In the genomic region with DNA sequence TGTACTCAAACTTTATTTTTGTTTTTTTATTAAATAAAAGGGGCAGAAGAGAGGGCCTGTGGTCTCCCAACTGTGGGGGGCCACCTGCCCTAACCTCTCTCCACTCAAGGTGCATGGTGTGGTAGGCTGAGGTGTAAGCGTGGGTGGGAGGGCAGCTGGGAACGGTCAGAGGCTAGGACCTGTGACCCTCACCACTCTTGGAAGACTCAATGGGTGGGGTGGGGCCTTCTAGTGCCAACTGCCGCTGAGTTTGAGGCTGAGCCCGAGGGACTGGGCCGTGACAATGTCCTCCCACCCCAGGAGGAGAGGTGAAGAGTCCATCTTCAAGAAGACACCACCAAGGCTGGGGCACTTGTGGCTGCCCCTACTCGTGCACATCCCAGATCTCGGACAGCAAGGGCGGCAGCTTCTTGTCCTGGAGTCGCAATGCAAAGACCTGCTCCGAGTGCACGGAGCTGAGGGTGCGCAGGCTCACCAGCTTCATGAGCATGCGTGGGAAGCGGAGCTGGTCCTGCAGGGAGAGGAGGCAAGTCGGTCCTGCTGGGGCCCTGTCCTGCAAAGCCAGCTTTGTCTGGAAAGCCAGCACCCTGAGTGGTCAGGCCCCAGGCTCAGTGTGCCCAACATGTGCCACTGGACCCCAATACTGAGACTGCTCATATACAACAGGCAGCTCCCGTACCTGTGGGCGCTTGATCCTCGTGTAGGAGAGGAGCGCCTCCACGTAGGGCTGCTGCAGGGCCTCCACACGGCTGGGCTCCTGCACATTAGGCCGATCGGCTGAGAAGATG, we compare ENCODE assay signal across 19 mouse cellular contexts. TPM values are rescaled to one million over a fixed set of nuclear protein-coding genes. Genes with fewer than 3 reads are reported as not detected.
DNase-seq lines count a peak whose midpoint lies in the region; ATAC-seq lines count a peak whose summit lies in the region.
"Had no signal": no experiment of that assay in that cellular context is flagged by ENCODE, and none has a peak within 500 bp of the region (broad histone marks: within the 10 kb centered on the region; RNA-seq: fewer than 3 reads in every experiment).

No protein-coding gene starts in this region.

- intact Hi-C loops in heart, postnatal 36 days (cut with DNase I): loop anchor here (1.0 to 5.0 kb wide), 4 partner anchors 27 to 303 kb away; partner anchors contain the start of genes 1700028J19Rik, 2410002F23Rik and Gm15517

- peaks cover 23% of the 10 kb centered on the region for H3K4me1 ChIP-seq in kidney, embryonic 16.5 days (ENCODE audit: insufficient read depth, low read length)

- no peak overlapping the region for H3K9ac ChIP-seq in kidney, embryonic 16.5 days (replicated peaks; ENCODE audit: low read length)
- H3K9ac ChIP-seq: embryonic facial prominence, embryonic 12.5 days; heart, embryonic 13.5 days; hindbrain, embryonic 13.5 days had no signal

- WGBS in kidney, embryonic 16.5 days: 93% methylated on average over 23 of the region's 23 CpGs

- no peak overlapping the region for H3K4me3 ChIP-seq in kidney, embryonic 16.5 days (ENCODE audit: low read length)

- peaks cover 29% of the 10 kb centered on the region for H3K36me3 ChIP-seq in kidney, embryonic 16.5 days (ENCODE audit: insufficient read depth, low read length)

- no peak overlapping the region for H3K4me2 ChIP-seq in kidney, embryonic 16.5 days (replicated peaks; ENCODE audit: low read depth, low read length)

- ATAC-seq in kidney, embryonic 16.5 days (ENCODE audit: low FRiP score, low TSS enrichment): no peak

- no peak overlapping the region for H3K27ac ChIP-seq in kidney, embryonic 16.5 days (ENCODE audit: low read length)
- H3K27ac ChIP-seq: heart, embryonic 13.5 days had no signal

- no peaks in the 10 kb centered on the region for H3K9me3 ChIP-seq in kidney, embryonic 16.5 days (ENCODE audit: low read length)
- H3K9me3 ChIP-seq: embryonic facial prominence, embryonic 12.5 days; heart, embryonic 13.5 days; hindbrain, embryonic 13.5 days had no signal

- no peaks in the 10 kb centered on the region for H3K27me3 ChIP-seq in kidney, embryonic 16.5 days (ENCODE audit: insufficient read depth, low read length)
- H3K27me3 ChIP-seq: CH12.LX; embryonic facial prominence, embryonic 12.5 days; heart, embryonic 13.5 days; hindbrain, embryonic 13.5 days had no signal

- DNase-seq in cerebellum, adult 9-11 months: peak; percentile 69
- DNase-seq in cerebellum, adult 11 months: no peak
- DNase-seq in heart, adult 11 months: peak; percentile 94
- DNase-seq in heart, postnatal 36 days: no peak
- peak; percentile 31 for DNase-seq in thymus, postnatal 14 days
- no peak for DNase-seq in thymus, postnatal 0 days (ENCODE audit: low spot score)
- DNase-seq in naive thymus-derived CD4-positive, alpha-beta T cell, adult 2 months (ENCODE audit: low read depth): peak; percentile 27
- DNase-seq: adrenal gland, adult 8-10 months; adrenal gland, postnatal 36 days; gastrocnemius, postnatal 14 days; kidney, adult 11 months had no signal

RNA-seq across cellular contexts. Expression of gene Pold1, which starts 1.2 kb away (rescaled TPM):
- 10 to 100 TPM; 11.9 to 14.0 TPM for total RNA-seq in heart, postnatal 36 days (2021)
- 104 and 118 TPM in 2 replicates for polyA plus RNA-seq in thymus, postnatal 0 days (2015; fragmentation: Nextera tagmentation; extraction: Ambion mirVana)
- 105 and 107 TPM in 2 replicates for polyA plus RNA-seq in kidney, embryonic 16.5 days (2015; fragmentation: Nextera tagmentation; extraction: Ambion mirVana)

RNA-seq across cellular contexts. Expression of gene Nr1h2, which starts 3.9 kb away (rescaled TPM):
- total RNA-seq in heart, postnatal 36 days (2021): 10 to 100 TPM; 48.2 to 50.8 TPM
- 96.9 and 101 TPM in 2 replicates for polyA plus RNA-seq in thymus, postnatal 0 days (2015; fragmentation: Nextera tagmentation; extraction: Ambion mirVana)
- 93.1 and 94.3 TPM in 2 replicates for polyA plus RNA-seq in kidney, embryonic 16.5 days (2015; fragmentation: Nextera tagmentation; extraction: Ambion mirVana)

RNA-seq across cellular contexts. Expression of gene Spib, which starts 17.9 kb away (rescaled TPM):
- under 1 TPM; 0.31 to 0.51 TPM for total RNA-seq in heart, postnatal 36 days (2021)
- 16.3 and 17.7 TPM in 2 replicates for polyA plus RNA-seq in thymus, postnatal 0 days (2015; fragmentation: Nextera tagmentation; extraction: Ambion mirVana)
- polyA plus RNA-seq in kidney, embryonic 16.5 days (2015; fragmentation: Nextera tagmentation; extraction: Ambion mirVana): 0.10 and 0.11 TPM in 2 replicates
- total RNA-seq: hematopoietic stem cell, adult 5-6 weeks had no signal
- polyA plus RNA-seq: embryonic facial prominence, embryonic 12.5 days; forebrain, embryonic 14.5 days; hindbrain, embryonic 13.5 days; hindbrain, postnatal 0 days had no signal

RNA-seq across cellular contexts. Expression of gene Napsa, which starts 22.4 kb away (rescaled TPM):
- under 1 TPM; 0.43 to 0.78 TPM for total RNA-seq in heart, postnatal 36 days (2021)
- polyA plus RNA-seq in thymus, postnatal 0 days (2015; fragmentation: Nextera tagmentation; extraction: Ambion mirVana): 11.1 and 11.3 TPM in 2 replicates
- polyA plus RNA-seq in kidney, embryonic 16.5 days (2015; fragmentation: Nextera tagmentation; extraction: Ambion mirVana): 70.0 and 83.8 TPM in 2 replicates
- total RNA-seq: gastrocnemius, postnatal 14 days; hindbrain, postnatal 0 days had no signal

RNA-seq across cellular contexts. Expression of gene Mybpc2, which starts 25.4 kb away (rescaled TPM):
- total RNA-seq in heart, postnatal 36 days (2021): 10 to 100 TPM; 16.5 to 20.1 TPM
- 0.55 TPM in 2 replicates for polyA plus RNA-seq in thymus, postnatal 0 days (2015; fragmentation: Nextera tagmentation; extraction: Ambion mirVana)
- polyA plus RNA-seq in kidney, embryonic 16.5 days (2015; fragmentation: Nextera tagmentation; extraction: Ambion mirVana): 0.12 and 0.14 TPM in 2 replicates
- total RNA-seq: adrenal gland, postnatal 36 days; hematopoietic stem cell, adult 5-6 weeks had no signal

Comparison
In these comparisons a context has a peak if more than half of its experiments do, and no peak if none do; other contexts are left out.
1. DNase-seq: peak in cerebellum, adult 9-11 months (single experiment), heart, adult 11 months (single experiment), thymus, postnatal 14 days (single experiment) and naive thymus-derived CD4-positive, alpha-beta T cell, adult 2 months (single experiment); none in cerebellum, adult 11 months (single experiment), heart, postnatal 36 days (0 of 2) and thymus, postnatal 0 days (single experiment).
2. RNA of gene Spib, which starts 17.9 kb away (polyA plus RNA-seq): 16.3 to 17.7 TPM in thymus, postnatal 0 days; 0.10 to 0.11 TPM in kidney, embryonic 16.5 days; every median in the first group is over 10 times any median in the second.